Mouse (Mus musculus) CD4-positive, CD25-positive, alpha-beta regulatory T cell, adult 4 months (primary cell): ENCODE results near the gene Dscam. TPM values are rescaled to one million over a fixed set of nuclear protein-coding genes. Genes with fewer than 3 reads are reported as not detected.

ENCODE experiments used
- ATAC-seq: one replicate; pipeline ENCODE4 v1.8.0; 2017
- polyA plus RNA-seq, 2 experiments: library from polyadenylated mRNA; unstranded; fragments of 100-300 nt; shearing (Covaris generic); gene quantifications; one replicate each; pipeline ENCODE4 v1.2.1; 2017

The Dscam gene
- polyA plus RNA-seq, 2 experiments from 2014 or later = 1.9 to 2.8 TPM

- ATAC-seq = no peak
Measured at GRCm38 (mm10) chr16:96855060-96855459, 315.5 kb downstream of the Dscam start.

GRCm38 (mm10) chr16:96852383-96852782 lies 318.2 kb downstream of the Dscam start:
- peak; percentile 49 for ATAC-seq

DNA sequence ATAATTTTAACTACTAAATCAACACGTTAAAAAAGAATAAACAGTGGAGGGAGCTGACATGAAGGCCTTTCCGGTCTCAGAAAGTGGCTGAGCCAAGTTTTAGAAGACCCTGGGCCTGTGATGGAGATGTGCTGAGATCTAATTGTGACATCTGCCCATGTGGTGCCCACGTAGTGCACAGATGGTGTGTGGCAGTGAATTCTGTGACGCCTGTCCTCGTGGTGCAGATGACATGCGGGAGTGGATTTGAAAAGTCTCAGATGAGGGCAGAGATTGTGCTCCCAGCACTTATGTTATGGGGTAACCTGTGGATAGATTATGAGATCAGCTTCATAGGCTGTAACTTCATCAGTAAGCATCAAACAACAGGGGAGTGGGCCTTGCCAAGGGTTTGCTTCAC lies 321.6 kb downstream of the Dscam start:
- no peak for ATAC-seq

DNA sequence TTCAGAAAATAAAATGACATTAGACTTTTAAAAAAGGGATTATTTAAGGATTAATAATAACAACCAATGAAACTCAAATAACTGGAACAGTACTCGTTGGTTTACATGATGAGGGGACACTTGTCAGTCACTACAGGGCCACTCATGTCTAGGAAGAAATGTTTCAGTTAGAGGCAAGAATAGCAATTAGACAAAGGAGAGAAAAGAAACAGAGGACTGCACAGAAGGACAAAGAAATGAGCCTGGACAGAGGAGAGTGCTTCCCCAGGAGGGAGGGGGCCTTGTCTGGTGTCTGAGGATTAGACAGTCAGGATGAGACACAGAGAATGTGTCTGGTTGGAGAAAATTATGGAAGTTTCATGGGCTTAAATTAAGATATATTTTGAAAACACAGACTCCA lies 324.0 kb downstream of the Dscam start:
- ATAC-seq = no peak

GRCm38 (mm10) chr16:96846113-96846512 lies 324.4 kb downstream of the Dscam start:
- ATAC-seq = no peak

DNA sequence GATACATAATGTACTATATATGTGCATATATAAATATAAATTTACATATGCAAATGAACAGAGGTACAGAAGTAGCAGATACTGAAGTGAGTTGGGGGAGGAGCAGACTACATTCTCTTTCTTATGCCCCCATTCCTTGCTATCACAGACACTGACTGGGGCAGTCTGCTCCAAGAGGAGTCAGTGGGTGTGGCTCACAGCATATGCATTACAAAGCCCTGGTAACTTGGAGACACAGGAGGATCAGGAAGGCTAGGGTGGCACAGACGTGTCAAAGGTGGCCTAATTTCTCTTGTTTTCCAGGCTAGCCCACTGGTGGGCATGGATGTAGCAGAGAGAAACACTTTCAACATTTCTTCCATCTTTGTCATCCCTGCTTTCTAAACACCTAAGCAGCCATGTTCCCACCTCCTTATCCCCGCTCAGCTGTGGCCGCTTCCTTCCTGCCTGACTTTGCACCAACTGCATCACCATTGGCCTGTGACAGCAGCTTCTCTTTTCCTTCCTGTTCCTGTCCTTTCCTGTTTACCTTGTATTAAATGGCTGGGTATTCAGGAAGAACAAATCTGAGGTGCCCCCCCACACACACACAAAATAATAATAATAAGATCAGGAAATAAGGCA lies 325.0 kb downstream of the Dscam start:
- no peak for ATAC-seq

DNA sequence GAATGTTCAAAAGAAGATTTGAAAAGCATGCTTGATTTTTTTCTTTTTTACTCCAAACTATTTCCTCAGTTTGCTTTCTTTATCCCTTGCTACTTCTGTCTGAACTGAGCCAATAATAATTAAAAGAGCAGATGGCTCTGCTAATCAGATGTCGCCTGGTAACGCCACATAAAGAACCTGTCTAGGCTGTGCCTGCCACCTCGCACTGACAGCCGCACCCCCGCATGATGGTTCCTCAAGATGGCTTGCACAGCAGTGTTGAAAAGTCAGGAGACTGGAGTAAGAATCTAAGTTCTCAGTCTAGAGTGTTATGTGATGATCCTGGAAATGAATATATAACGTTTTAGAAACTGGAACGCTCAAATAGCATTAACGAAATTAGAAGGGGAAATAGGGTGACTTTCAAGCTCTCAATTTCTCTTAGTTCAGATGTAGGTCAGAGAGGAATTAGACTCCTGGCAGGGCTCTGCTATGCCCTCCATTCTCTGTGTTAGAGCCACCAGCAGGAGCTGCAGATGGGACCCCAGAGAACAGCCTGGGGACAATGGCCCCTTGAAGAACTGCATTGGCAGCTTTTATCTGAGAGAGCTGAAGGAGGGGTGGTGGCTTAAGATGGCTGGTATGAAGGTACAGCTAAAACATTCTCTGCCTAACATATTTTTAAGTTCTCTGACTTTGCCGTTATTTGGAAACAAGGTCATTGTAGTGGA lies 326.7 kb downstream of the Dscam start:
- ATAC-seq = no peak

- no peak for ATAC-seq
Measured at GRCm38 (mm10) chr16:96842829-96843360, 327.7 kb downstream of the Dscam start.

DNA sequence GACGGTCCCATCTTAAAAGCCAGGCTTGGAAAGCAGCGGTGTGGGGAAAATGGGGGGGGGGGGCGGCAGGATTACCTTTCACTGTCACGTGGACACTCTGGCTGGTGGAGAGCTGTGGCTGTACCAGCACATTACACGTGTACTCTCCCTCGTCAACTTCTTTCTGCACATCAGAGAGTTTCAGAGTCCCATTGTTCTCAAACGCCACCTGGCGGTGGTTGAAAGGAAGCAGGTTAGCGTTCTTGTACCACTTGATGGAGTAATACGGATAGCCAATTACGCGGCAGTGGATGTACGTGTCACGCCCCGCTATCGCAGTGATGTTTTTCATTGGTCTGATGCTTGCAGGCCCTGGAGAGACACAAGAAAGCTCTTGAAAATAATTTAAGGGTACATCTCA lies 350.9 kb downstream of the Dscam start:
- ATAC-seq = peak; percentile 87

- no peak for ATAC-seq
Measured at GRCm38 (mm10) chr16:96806298-96806697, 364.3 kb downstream of the Dscam start.

GRCm38 (mm10) chr16:96802636-96803035 lies 367.9 kb downstream of the Dscam start:
- ATAC-seq = no peak

GRCm38 (mm10) chr16:96801650-96802237 lies 368.8 kb downstream of the Dscam start:
- no peak for ATAC-seq

DNA sequence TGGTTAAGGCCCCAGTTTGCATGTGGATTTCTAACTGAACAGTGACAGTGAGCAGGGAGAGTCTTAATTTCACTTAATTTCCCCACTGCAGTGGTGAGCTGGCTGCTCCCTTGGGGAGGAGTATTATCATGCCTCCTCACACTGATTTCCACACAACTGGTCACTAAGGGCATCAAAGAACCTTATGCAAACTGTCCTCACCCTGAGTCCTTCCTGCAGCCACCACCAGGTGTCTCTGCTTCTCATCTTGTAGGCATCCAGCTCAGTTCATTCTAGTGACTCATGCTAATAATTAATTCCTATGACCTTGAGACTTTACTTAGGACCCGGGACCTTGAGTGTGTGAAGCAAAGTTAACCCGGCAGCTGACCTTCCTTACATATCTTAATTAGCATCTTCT lies 375.1 kb downstream of the Dscam start:
- no peak for ATAC-seq

DNA sequence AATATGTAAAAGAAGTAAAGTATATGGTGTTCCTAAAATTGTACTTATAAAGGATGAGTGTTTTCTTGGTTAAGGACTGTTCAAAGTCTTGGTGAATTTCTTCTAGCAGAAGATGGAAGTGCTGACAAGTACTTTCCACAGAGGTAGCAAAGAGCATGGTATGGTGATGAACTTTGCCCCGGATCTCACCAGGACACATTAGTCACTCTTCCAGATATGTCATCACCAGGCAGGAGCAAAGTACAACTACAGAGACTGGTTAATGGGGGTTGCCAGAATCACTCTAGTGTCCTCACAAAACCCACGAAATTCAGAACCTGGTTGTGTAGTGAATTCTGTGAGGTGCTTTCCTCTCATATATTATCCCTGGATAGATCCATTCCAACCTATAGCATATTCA lies 379.2 kb downstream of the Dscam start:
- no peak for ATAC-seq

DNA sequence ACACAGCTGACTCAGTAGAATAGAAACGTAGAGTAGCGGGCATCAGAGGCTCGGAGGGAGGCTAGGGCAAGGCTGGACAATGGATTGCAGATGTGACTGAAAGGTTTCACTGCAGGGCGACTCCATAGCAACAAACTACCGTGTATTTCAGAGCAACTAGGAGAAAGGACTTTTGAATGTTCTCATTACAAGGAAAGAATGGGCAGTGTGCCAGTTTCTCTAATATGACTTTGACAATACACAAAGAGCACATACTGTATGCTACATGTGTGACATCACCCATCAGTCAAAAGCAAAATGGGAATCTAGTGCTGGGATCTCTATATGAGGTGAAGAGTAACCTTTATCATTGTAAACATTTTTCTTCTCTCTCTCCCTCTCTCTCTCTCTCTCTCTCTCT lies 382.3 kb downstream of the Dscam start:
- ATAC-seq = no peak

- no peak for ATAC-seq
Measured at GRCm38 (mm10) chr16:96779021-96779420, 391.5 kb downstream of the Dscam start.

- no peak for ATAC-seq
Measured at GRCm38 (mm10) chr16:96774245-96774644, 396.3 kb downstream of the Dscam start.

- no peak for ATAC-seq
Measured at GRCm38 (mm10) chr16:96767985-96768384, 402.6 kb downstream of the Dscam start.

DNA sequence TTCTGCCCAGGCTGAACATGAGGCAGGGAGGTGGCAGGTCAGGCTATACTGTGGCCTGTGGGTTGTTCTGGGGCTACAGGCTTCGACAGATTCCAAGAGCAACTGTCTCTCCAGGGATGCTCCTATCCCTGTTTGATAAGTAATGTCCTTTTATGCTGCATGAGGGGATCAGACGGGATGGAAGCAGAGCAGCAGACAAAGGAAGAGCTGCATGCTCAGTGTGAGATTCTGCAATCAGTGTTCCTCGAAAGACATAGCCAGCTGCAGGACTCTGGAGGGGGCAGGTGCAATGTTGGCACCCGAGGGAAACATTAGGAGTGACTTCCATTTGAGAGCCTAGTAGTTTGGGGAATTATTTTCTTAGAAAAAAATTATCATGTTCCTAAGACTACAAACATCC lies 403.0 kb downstream of the Dscam start:
- ATAC-seq = no peak

GRCm38 (mm10) chr16:96761225-96761624 lies 409.3 kb downstream of the Dscam start:
- ATAC-seq = no peak

DNA sequence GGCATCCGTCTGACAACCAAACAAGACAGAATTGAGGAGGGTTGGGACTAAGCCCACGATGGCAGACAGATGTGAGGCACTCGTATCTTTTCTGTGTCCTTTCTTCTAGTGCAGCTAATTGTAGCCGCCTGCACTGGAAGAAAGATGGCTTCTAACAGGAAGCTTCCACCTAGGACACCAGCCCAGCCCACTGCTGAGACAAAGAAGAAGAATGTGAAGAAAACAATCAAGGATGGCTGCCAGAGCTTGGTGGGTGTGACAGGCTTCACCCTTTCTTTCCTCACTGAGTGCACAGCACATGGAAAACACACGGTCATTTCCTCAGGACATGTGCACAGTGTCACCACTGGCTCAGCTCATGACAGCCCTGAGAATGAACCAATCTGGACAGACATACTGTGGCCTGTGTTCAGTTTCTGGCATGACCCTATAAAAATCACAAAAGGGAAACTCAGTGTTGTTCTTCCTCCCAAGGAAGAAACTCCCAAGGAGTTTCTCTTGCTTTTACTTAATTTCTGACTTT lies 411.4 kb downstream of the Dscam start:
- no peak for ATAC-seq

DNA sequence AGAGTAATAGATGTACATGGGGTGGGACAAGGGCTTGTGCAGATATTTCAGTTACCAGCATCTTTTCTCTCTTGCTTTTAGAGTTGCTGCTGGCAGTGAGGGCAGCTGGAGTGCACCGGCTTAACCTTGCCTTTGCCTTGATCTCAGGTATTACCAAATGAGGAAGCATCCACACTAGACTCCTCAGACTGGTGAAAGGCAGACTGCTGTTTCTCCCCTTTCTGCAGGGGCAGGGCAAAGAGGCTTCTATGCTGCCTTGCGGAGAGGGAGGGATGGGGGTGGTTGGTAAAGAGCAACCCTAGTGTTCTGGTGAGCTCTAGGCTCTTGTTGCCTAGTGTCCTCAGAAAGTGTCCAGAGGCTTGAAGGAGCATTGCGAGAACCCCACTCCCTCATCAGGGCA lies 412.2 kb downstream of the Dscam start:
- ATAC-seq = no peak

DNA sequence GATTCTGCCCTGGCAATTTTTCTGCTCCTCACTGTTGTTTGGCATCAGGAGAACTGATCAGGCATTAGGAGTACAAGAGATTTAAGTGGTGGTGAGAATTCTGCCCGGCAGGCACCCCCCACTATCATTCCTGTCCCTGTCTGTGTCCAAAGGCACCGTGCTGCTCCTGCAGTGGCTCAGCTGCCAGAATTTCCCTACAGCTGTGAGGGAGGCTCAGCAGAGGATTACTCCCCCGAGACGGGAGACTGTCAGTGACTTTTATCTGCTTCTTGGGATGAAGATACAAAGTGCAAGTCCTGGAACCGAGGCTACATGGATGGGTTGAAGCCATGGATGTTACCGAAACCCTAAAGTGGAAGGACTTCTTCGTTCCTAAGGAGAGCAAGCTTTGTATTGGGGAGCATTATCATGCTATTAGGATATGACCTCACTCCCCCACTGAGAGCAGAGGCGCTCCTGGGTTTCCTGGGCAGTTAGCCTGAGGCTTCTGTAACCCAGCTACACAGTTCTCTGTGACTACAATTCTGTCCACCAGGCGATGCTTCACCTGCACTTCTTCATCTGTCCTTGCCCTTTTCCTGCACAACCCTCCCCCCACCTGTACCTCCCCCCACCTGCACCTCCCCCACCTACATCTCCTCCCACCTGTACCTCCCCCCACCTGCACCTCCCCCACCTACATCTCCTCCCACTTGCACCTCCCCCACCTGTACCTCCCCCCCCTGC lies 412.8 kb downstream of the Dscam start:
- no peak for ATAC-seq
